ENCODE assay signal across 8 mouse cellular contexts in the genomic region with DNA sequence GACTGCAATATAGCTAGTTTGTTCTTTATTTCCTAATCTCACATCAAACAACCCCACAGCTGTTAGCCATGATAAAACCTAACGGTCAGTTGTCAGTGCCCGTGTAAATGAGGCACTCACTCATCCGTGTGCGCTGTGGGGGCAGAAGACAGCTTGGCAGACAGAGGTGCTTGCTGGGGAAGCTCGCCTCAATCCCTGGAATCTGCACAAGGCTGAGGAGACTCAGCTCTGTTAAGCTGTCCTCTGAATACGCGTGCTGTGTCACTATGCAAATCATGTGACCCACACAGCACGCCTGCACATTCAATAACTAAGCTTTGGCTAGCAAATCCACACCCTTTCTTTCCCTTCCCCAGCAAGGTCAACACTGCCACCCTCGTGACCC. TPM values are rescaled to one million over a fixed set of nuclear protein-coding genes. Genes with fewer than 3 reads are reported as not detected.
DNase-seq lines count a peak whose midpoint lies in the region; ATAC-seq lines count a peak whose summit lies in the region.

No protein-coding gene starts in this region.

- no peaks in the 10 kb centered on the region; the same call in 1 of the 2 replicates for H3K4me1 ChIP-seq in embryonic facial prominence, embryonic 14.5 days (ENCODE audit: control insufficient read depth, insufficient read depth, low read length)
- H3K4me1 ChIP-seq in midbrain, embryonic 12.5 days: peaks cover 20% of the 10 kb centered on the region

- H3K27ac ChIP-seq in embryonic facial prominence, embryonic 14.5 days (replicated peaks; ENCODE audit: low read depth, low read length): no peak overlapping the region
- no peak overlapping the region; the same call in 1 of the 2 replicates for H3K27ac ChIP-seq in midbrain, embryonic 12.5 days (replicated peaks)

- no peaks in the 10 kb centered on the region for H3K36me3 ChIP-seq in embryonic facial prominence, embryonic 14.5 days (ENCODE audit: control insufficient read depth, insufficient read depth, low read length)
- H3K36me3 ChIP-seq in midbrain, embryonic 12.5 days: no peaks in the 10 kb centered on the region

- H3K9me3 ChIP-seq in embryonic facial prominence, embryonic 14.5 days (ENCODE audit: control insufficient read depth, low read length): no peaks in the 10 kb centered on the region
- no peaks in the 10 kb centered on the region for H3K9me3 ChIP-seq in midbrain, embryonic 12.5 days

- DNase-seq in left cerebral cortex, adult 18-20 months (ENCODE audit: low spot score in 2 of 2): peak; percentile 28 to 33
- DNase-seq in left cerebral cortex, adult 11 months (ENCODE audit: low spot score): no peak
- no peak for DNase-seq in embryonic facial prominence, embryonic 14.5 days (ENCODE audit: low spot score)
- DNase-seq in kidney, adult 9 months: peak; percentile 44
- DNase-seq in urinary bladder, postnatal 14 days (ENCODE audit: low spot score): no peak
- DNase-seq in spleen, postnatal 36 days (ENCODE audit: low spot score in 2 of 2): no peak

- no peak overlapping the region for H3K4me2 ChIP-seq in embryonic facial prominence, embryonic 14.5 days (ENCODE audit: low read depth, low read length)
- no peak overlapping the region for H3K4me2 ChIP-seq in midbrain, embryonic 12.5 days (replicated peaks)

- WGBS in embryonic facial prominence, embryonic 14.5 days: 62% methylated on average over 9 of the region's 9 CpGs
- 17% methylated on average over 9 of the region's 9 CpGs for WGBS in midbrain, embryonic 12.5 days

- no peak overlapping the region for H3K4me3 ChIP-seq in embryonic facial prominence, embryonic 14.5 days (ENCODE audit: low read depth, low read length)
- H3K4me3 ChIP-seq in midbrain, embryonic 12.5 days: no peak overlapping the region

- no peak overlapping the region for H3K9ac ChIP-seq in embryonic facial prominence, embryonic 14.5 days (ENCODE audit: low read depth, low read length)
- H3K9ac ChIP-seq in midbrain, embryonic 12.5 days (replicated peaks): no peak overlapping the region

- peak; percentile 41; the same call in 1 of the 2 replicates for ATAC-seq in embryonic facial prominence, embryonic 14.5 days (ENCODE audit: low read depth)
- ATAC-seq in midbrain, embryonic 12.5 days (ENCODE audit: low FRiP score, low read depth): peak; percentile 79
- ATAC-seq in inflammation-experienced regulatory T-cells, adult 6 months: no peak

- H3K27me3 ChIP-seq in embryonic facial prominence, embryonic 14.5 days (replicated peaks; ENCODE audit: control insufficient read depth, insufficient read depth, low read length): no peaks in the 10 kb centered on the region
- H3K27me3 ChIP-seq in midbrain, embryonic 12.5 days: no peaks in the 10 kb centered on the region

RNA-seq across cellular contexts. Expression of a gene that starts 17.9 kb away (rescaled TPM):
- 100 to 1,000 TPM; 115 to 121 TPM for total RNA-seq in left cerebral cortex, adult 18-20 months (2021)
- polyA plus RNA-seq in embryonic facial prominence, embryonic 14.5 days (2014; fragmentation: Nextera tagmentation; extraction: Ambion mirVana): 21.8 and 28.7 TPM in 2 replicates
- 47.9 and 50.6 TPM in 2 replicates for polyA plus RNA-seq in midbrain, embryonic 12.5 days (2016; fragmentation: Nextera tagmentation; extraction: Ambion mirVana)
- 10 to 100 TPM; 12.5 to 23.8 (median 19.7) TPM for polyA plus RNA-seq in inflammation-experienced regulatory T-cells, adult 6 months (2017; shearing (Covaris generic))

Comparison
In these comparisons a context has a peak if more than half of its experiments do, and no peak if none do; other contexts are left out.
1. DNase-seq: peak in left cerebral cortex, adult 18-20 months (2 of 2) and kidney, adult 9 months (single experiment); none in left cerebral cortex, adult 11 months (single experiment), embryonic facial prominence, embryonic 14.5 days (single experiment), urinary bladder, postnatal 14 days (single experiment) and spleen, postnatal 36 days (0 of 2).